8 mouse cellular contexts compared by ENCODE assay signal in the genomic region with DNA sequence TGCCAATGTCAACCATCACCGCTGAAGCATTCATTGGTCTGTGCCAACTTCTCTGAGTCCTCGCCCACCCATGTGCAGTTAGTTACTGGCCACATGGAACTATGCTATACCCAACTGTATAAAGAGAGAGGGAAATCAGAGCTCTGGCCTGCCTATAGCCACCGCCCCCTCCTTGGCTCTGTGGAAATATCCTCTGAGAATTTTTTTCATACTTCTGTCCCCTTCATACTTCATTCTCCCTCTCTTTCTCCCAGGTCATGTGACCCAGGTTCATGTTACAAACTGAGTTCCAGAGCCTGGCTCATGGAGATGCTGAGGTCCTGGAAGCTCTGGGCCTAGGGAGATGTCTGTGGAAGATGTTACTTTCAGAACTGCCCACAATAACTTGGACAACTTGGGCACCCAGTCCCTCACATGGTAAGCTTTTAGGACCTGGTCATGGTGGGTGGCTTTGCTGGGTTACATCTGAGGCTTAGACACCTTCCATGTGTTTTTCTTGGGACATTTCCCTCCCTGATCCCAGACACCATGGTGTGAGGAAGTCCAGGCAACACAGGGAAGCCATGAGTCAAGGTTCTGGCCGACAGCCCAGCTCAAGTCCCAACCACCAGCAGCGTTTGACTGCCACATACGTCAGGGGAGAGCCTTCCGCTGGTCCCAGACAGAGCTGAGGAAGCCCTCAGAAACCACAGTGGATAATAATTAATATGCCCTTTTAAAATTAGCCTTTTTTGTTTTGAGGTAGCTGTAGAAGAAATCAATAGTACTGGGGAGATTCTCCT.
DNase-seq lines count a peak whose midpoint lies in the region; ATAC-seq and TF ChIP-seq lines count a peak whose summit lies in the region.

No protein-coding gene starts in this region.

- H3K4me3 ChIP-seq in neural tube, embryonic 15.5 days (replicated peaks) = no peak overlapping the region
- no peak overlapping the region for H3K4me3 ChIP-seq in lung, embryonic 14.5 days (ENCODE audit: low read depth, low read length)
- H3K4me3 ChIP-seq in liver, postnatal 0 days (ENCODE audit: low read depth, low read length) = no peak overlapping the region

- 77% methylated on average over 7 of the region's 7 CpGs for WGBS in neural tube, embryonic 15.5 days
- 55% methylated on average over 7 of the region's 7 CpGs for WGBS in lung, embryonic 14.5 days
- WGBS in liver, postnatal 0 days (ENCODE audit: insufficient replicate concordance) = 53% methylated on average over 7 of the region's 7 CpGs

- no peaks in the 10 kb centered on the region for H3K4me1 ChIP-seq in neural tube, embryonic 15.5 days
- H3K4me1 ChIP-seq in lung, embryonic 14.5 days (ENCODE audit: insufficient read depth) = no peaks in the 10 kb centered on the region
- peaks cover 5% of the 10 kb centered on the region for H3K4me1 ChIP-seq in liver, postnatal 0 days (ENCODE audit: insufficient read depth)

- no peak overlapping the region for H3K9ac ChIP-seq in neural tube, embryonic 15.5 days (replicated peaks)
- no peak overlapping the region for H3K9ac ChIP-seq in lung, embryonic 14.5 days
- H3K9ac ChIP-seq in liver, postnatal 0 days (replicated peaks) = no peak overlapping the region

- TF ChIP-seq EP300 in liver, postnatal 0 days (IDR thresholded peaks at IDR 0.05; ENCODE audit: low read depth) = no peak

- no peak for ATAC-seq in neural tube, embryonic 15.5 days (ENCODE audit: low FRiP score)
- peak; percentile 91 for ATAC-seq in lung, embryonic 14.5 days (ENCODE audit: insufficient read depth)
- no peak for ATAC-seq in erythroblast, adult 5-6 weeks (replicated peaks; ENCODE audit: low FRiP score, poor library complexity, severe bottlenecking)
- no peak for ATAC-seq in inflammation-experienced regulatory T-cells, adult 6 months
- no peak for ATAC-seq in liver, postnatal 0 days

- no peak overlapping the region for H3K4me2 ChIP-seq in neural tube, embryonic 15.5 days
- no peak overlapping the region for H3K4me2 ChIP-seq in lung, embryonic 14.5 days
- no peak overlapping the region for H3K4me2 ChIP-seq in liver, postnatal 0 days (ENCODE audit: low read depth, low read length)

- no peak for TF ChIP-seq CTCF in lung, embryonic 14.5 days (IDR thresholded peaks at IDR 0.05; ENCODE audit: low read depth)
- TF ChIP-seq CTCF in liver, postnatal 0 days (IDR thresholded peaks at IDR 0.05; ENCODE audit: low read depth) = no peak

- H3K27me3 ChIP-seq in neural tube, embryonic 15.5 days (replicated peaks) = no peaks in the 10 kb centered on the region
- no peaks in the 10 kb centered on the region for H3K27me3 ChIP-seq in lung, embryonic 14.5 days (ENCODE audit: insufficient read depth, low read length)
- H3K27me3 ChIP-seq in liver, postnatal 0 days (ENCODE audit: insufficient read depth, low read length) = no peaks in the 10 kb centered on the region

- H3K9me3 ChIP-seq in neural tube, embryonic 15.5 days (replicated peaks) = no peaks in the 10 kb centered on the region
- no peaks in the 10 kb centered on the region for H3K9me3 ChIP-seq in lung, embryonic 14.5 days (ENCODE audit: low read depth, low read length)
- no peaks in the 10 kb centered on the region for H3K9me3 ChIP-seq in liver, postnatal 0 days (ENCODE audit: low read length)

- no peaks in the 10 kb centered on the region for H3K36me3 ChIP-seq in neural tube, embryonic 15.5 days
- no peaks in the 10 kb centered on the region for H3K36me3 ChIP-seq in lung, embryonic 14.5 days (ENCODE audit: insufficient read depth)
- H3K36me3 ChIP-seq in liver, postnatal 0 days (replicated peaks; ENCODE audit: insufficient read depth, low read length) = no peaks in the 10 kb centered on the region

- DNase-seq in neural tube, embryonic 10.5 days (ENCODE audit: extremely low spot score, low spot score) = no peak
- peak; percentile 59 to 63 for DNase-seq in cerebellum, postnatal 14 days
- peak; percentile 76 to 77 for DNase-seq in heart, postnatal 36 days
- peak; percentile 73 for DNase-seq in lung, embryonic 14.5 days
- no peak for DNase-seq in liver, postnatal 0 days

- 0 out of 2 replicates have a peak overlapping the region, but pooled peaks have one; percentile 37 for H3K27ac ChIP-seq in neural tube, embryonic 15.5 days (replicated peaks)
- H3K27ac ChIP-seq in lung, embryonic 14.5 days (ENCODE audit: low read depth) = peak overlapping the region; percentile 50
- H3K27ac ChIP-seq in liver, postnatal 0 days (ENCODE audit: low read depth) = no peak overlapping the region

- intact Hi-C loops in heart, postnatal 36 days (cut with DNase I) = loop anchor here (5.0 kb wide), 4 partner anchors 88 to 312 kb away; partner anchors contain the start of genes Klf13 and Trpm1

Comparison
In these comparisons a context has a peak if more than half of its experiments do, and no peak if none do; other contexts are left out.
1. DNase-seq: peak in cerebellum, postnatal 14 days (2 of 2), heart, postnatal 36 days (2 of 2) and lung, embryonic 14.5 days (single experiment); none in neural tube, embryonic 10.5 days (single experiment) and liver, postnatal 0 days (single experiment).